Mouse (Mus musculus): ENCODE results near the gene 4932411N23Rik.
"Not testable (repeated sequence)": the region's sequence is repeated elsewhere in the genome, so short reads cannot be mapped to it uniquely, and the experiment has no call there.

Gene 4932411N23Rik

DNA sequence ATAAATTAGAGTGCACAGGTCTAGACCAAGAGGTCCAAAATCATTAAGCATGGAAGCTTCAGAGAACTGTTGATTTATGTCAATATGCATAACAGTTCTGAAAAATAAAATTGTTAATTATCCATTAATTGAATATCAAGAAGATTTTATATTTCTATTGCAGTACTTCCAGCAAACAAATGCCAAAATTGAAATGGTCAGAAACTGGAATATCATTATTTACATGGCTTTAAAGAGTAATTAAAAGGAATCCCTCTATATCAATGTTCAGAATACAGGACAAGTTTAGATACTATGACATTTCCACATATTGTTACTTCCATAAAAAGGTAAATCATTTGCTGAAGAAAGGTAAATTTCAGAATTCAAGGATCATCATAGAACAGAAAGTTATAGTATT is at the start of gene 4932411N23Rik:
Gene 4932411N23Rik (minus strand): TSS at position 101 of the 400 bp plus-strand sequence.
- no peak for DNase-seq (ENCODE audit: low spot score in 2 of 2)

GRCm38 (mm10) chrX:126779895-126780294 is 35.8 kb downstream of the 4932411N23Rik start:
- no peak for DNase-seq (ENCODE audit: low spot score in 2 of 2)

DNA sequence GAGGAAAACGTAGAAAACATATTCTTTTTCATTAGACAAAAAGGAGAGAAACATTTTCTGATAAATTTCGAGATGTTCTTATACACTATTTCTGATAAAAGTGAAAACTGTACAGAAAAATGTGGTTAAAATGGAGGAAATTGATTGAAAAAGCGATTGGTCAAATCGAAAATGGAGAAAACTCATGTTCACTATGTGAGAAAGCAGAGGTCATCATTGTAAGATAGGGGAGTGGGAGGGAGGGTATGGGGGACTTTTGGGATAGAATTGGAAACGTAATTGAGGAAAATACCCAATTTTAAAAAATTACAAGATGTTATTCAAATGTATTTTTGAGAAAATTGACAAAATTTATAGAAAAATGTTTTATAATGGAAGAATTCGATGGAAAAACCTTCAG is 38.0 kb downstream of the 4932411N23Rik start:
- DNase-seq (ENCODE audit: low spot score in 2 of 2) = not testable (repeated sequence)

GRCm38 (mm10) chrX:126774846-126775245 is 40.8 kb downstream of the 4932411N23Rik start:
- not testable (repeated sequence) for DNase-seq (ENCODE audit: low spot score in 2 of 2)

DNA sequence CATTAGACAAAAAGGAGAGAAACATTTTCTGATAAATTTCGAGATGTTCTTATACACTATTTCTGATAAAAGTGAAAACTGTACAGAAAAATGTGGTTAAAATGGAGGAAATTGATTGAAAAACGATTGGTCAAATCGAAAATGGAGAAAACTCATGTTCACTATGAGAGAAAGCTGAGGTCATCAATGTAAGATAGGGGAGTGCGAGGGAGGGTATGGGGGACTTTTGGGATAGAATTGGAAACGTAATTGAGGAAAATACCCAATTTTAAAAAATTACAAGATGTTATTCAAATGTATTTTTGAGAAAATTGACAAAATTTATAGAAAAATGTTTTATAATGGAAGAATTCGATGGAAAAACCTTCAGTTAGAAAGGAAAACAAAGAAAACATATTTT is 42.2 kb downstream of the 4932411N23Rik start:
- DNase-seq (ENCODE audit: low spot score in 2 of 2) = not testable (repeated sequence)
